Comparison of ENCODE assay signal across 8 mouse cellular contexts in genomic region chr11:118794856-118795602, GRCm38 (mm10).
DNase-seq lines count a peak whose midpoint lies in the region; ATAC-seq lines count a peak whose summit lies in the region.

No protein-coding gene starts in this region.

- peak; percentile 71; the same call in 1 of the 2 replicates for ATAC-seq in kidney, embryonic 16.5 days (ENCODE audit: low FRiP score, low TSS enrichment)
- peak; percentile 46; the same call in 1 of the 2 replicates for ATAC-seq in midbrain, embryonic 12.5 days (ENCODE audit: low FRiP score, low read depth)
- ATAC-seq in liver, embryonic 12.5 days: no peak

- H3K9me3 ChIP-seq in kidney, embryonic 16.5 days (ENCODE audit: low read length): no peaks in the 10 kb centered on the region
- H3K9me3 ChIP-seq in midbrain, embryonic 12.5 days: no peaks in the 10 kb centered on the region
- no peaks in the 10 kb centered on the region for H3K9me3 ChIP-seq in liver, embryonic 12.5 days (replicated peaks)

- WGBS in kidney, embryonic 16.5 days: 62% methylated on average over 8 of the region's 8 CpGs
- 67% methylated on average over 8 of the region's 8 CpGs for WGBS in midbrain, embryonic 12.5 days
- WGBS in liver, embryonic 12.5 days (ENCODE audit: insufficient replicate concordance): 59% methylated on average over 8 of the region's 8 CpGs

- no peaks in the 10 kb centered on the region for H3K4me1 ChIP-seq in kidney, embryonic 16.5 days (ENCODE audit: insufficient read depth, low read length)
- H3K4me1 ChIP-seq in midbrain, embryonic 12.5 days: peaks cover 53% of the 10 kb centered on the region
- no peaks in the 10 kb centered on the region for H3K4me1 ChIP-seq in liver, embryonic 12.5 days

- no peak overlapping the region for H3K27ac ChIP-seq in kidney, embryonic 16.5 days (ENCODE audit: low read length)
- peak overlapping the region; percentile 93 for H3K27ac ChIP-seq in midbrain, embryonic 12.5 days (replicated peaks)
- H3K27ac ChIP-seq in liver, embryonic 12.5 days: no peak overlapping the region

- H3K9ac ChIP-seq in kidney, embryonic 16.5 days (replicated peaks; ENCODE audit: low read length): no peak overlapping the region
- H3K9ac ChIP-seq in midbrain, embryonic 12.5 days (replicated peaks): no peak overlapping the region
- H3K9ac ChIP-seq in liver, embryonic 12.5 days: no peak overlapping the region

- H3K27me3 ChIP-seq in kidney, embryonic 16.5 days (ENCODE audit: insufficient read depth, low read length): no peaks in the 10 kb centered on the region
- H3K27me3 ChIP-seq in midbrain, embryonic 12.5 days: no peaks in the 10 kb centered on the region
- no peaks in the 10 kb centered on the region for H3K27me3 ChIP-seq in liver, embryonic 12.5 days (replicated peaks)

- no peak for DNase-seq in kidney, adult 18-20 months
- DNase-seq in cerebellum, postnatal 25 days: peak; percentile 57 to 79
- DNase-seq in heart, postnatal 14 days: peak; percentile 12 to 56
- DNase-seq in testis, postnatal 10 days (ENCODE audit: low spot score): no peak
- no peak for DNase-seq in gastrocnemius, adult 18-20 months (ENCODE audit: low spot score)

- H3K36me3 ChIP-seq in kidney, embryonic 16.5 days (ENCODE audit: insufficient read depth, low read length): no peaks in the 10 kb centered on the region
- no peaks in the 10 kb centered on the region for H3K36me3 ChIP-seq in midbrain, embryonic 12.5 days
- no peaks in the 10 kb centered on the region for H3K36me3 ChIP-seq in liver, embryonic 12.5 days

- intact Hi-C loops in heart, postnatal 14 days (cut with DNase I): no loop called here

- no peak overlapping the region for H3K4me2 ChIP-seq in kidney, embryonic 16.5 days (replicated peaks; ENCODE audit: low read depth, low read length)
- no peak overlapping the region for H3K4me2 ChIP-seq in midbrain, embryonic 12.5 days (replicated peaks)
- no peak overlapping the region for H3K4me2 ChIP-seq in liver, embryonic 12.5 days

- no peak overlapping the region for H3K4me3 ChIP-seq in kidney, embryonic 16.5 days (ENCODE audit: low read length)
- H3K4me3 ChIP-seq in midbrain, embryonic 12.5 days: no peak overlapping the region
- no peak overlapping the region for H3K4me3 ChIP-seq in liver, embryonic 12.5 days

Comparison
In these comparisons a context has a peak if more than half of its experiments do, and no peak if none do; other contexts are left out.
1. DNase-seq: peak in cerebellum, postnatal 25 days (2 of 2) and heart, postnatal 14 days (2 of 2); none in kidney, adult 18-20 months (single experiment), testis, postnatal 10 days (single experiment) and gastrocnemius, adult 18-20 months (single experiment).